Mouse (Mus musculus): Measurements from ENCODE around the gene 1700057G04Rik. TPM values are rescaled to one million over a fixed set of nuclear protein-coding genes. Genes with fewer than 3 reads are reported as not detected.

Gene 1700057G04Rik
- total RNA-seq, 1 experiment, result not detected

DNA sequence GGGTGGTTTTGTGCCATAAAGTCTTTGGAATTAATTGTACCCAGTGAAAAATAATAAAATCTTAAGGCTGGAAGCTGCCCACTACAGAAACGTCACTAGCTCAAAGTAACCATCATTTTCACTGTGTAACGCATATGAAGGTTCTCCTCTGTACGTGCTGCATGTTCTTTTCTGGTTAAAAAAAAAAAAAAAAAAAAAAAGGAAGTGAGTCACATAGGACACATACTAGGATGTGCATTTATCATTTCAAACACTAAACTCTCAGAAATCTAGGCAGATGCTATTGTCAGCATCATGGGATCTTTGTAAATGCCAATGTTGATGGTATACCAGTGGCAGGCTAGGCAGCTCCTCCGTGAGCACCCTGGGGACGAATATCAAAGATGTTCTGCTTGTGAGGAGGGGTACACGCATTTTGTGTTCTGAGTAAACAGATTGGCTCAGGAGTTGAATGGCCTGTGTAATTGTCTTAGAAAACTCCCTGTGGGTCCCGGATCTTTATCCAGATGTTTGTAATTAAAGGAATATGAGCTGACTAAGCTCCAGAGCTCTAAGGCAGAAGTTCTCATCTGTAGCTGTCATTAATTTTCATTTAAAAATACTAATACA, 26.5 kb upstream of the 1700057G04Rik start:
- no peak for DNase-seq (ENCODE audit: low read depth, low spot score)
- no peaks in the 10 kb centered on the region for H3K4me1 ChIP-seq (ENCODE audit: control insufficient read depth in 2 of 2, insufficient read depth in 2 of 2, low read length in 2 of 2, poor library complexity in 1 of 2)

DNA sequence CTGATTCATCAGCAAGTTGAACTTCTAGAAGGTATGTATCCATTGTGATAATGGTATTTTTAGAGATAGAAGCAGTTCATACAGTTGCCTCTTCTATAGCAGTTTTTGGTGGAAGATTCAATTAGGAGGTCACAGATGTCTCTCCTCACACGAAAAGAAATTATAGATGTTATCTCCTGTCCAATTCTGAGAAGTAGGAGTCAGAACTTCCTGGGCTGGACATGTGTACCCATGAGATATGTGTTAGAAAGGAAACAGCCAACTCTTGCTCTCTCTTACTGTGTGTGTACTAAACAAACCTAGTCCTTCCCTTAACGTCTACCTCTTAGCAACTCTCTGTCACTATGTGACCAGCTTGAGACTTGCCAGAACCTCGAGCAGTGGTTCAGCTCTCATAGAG, 19.5 kb upstream of the 1700057G04Rik start:
- Histone ChIP-seq H3K4me1 (ENCODE audit: control insufficient read depth in 2 of 2, insufficient read depth in 2 of 2, low read length in 2 of 2, poor library complexity in 1 of 2) (no peaks in the 10 kb centered on the region), H3K4me3 (ENCODE audit: insufficient read depth in 1 of 2, low read depth in 1 of 2, low read length in 2 of 2, poor library complexity in 1 of 2, severe bottlenecking in 1 of 2) (no peak overlapping the region), H3K36me3 (ENCODE audit: control insufficient read depth, insufficient read depth, low read length, poor library complexity, severe bottlenecking) (no peaks in the 10 kb centered on the region), H3K9me3 (ENCODE audit: control insufficient read depth, insufficient read depth, low read depth, low read length) (no peaks in the 10 kb centered on the region), H3K9ac (ENCODE audit: insufficient read depth, low read depth, low read length, poor library complexity, severe bottlenecking) (no peak overlapping the region), H3K27ac (ENCODE audit: insufficient read depth, low read depth, low read length, poor library complexity, severe bottlenecking) (no peak overlapping the region)
- in situ Hi-C loops (cut with MboI; ENCODE audit: low sequenced_read_pairs in 2 of 2, unreplicated experiment in 2 of 2), result no loop called here
- TF ChIP-seq HCFC1 (IDR thresholded peaks at IDR 0.05; ENCODE audit: borderline replicate concordance, insufficient read depth, low read length), result no peak
- no peak for TF ChIP-seq ZC3H11A (IDR thresholded peaks at IDR 0.05; ENCODE audit: borderline replicate concordance, low read depth, low read length)
- TF ChIP-seq ZNF384 (IDR thresholded peaks at IDR 0.05; ENCODE audit: low read depth, low read length), result no peak
- no peak for TF ChIP-seq MAFK (IDR thresholded peaks at IDR 0.05; ENCODE audit: insufficient read depth, low read depth, low read length)
- no peak for TF ChIP-seq CHD2 (IDR thresholded peaks at IDR 0.05; ENCODE audit: low read depth, low read length)
- DNase-seq (ENCODE audit: low read depth, low spot score), result no peak

More for the DNA sequence above, 26.5 kb upstream of the 1700057G04Rik start:
- H3K9me3 ChIP-seq (ENCODE audit: control insufficient read depth, insufficient read depth, low read depth, low read length), result no peaks in the 10 kb centered on the region
- no peak overlapping the region for H3K4me3 ChIP-seq (ENCODE audit: insufficient read depth in 1 of 2, low read depth in 1 of 2, low read length in 2 of 2, poor library complexity in 1 of 2, severe bottlenecking in 1 of 2)
- no peak overlapping the region for H3K9ac ChIP-seq (ENCODE audit: insufficient read depth, low read depth, low read length, poor library complexity, severe bottlenecking)
- no peak for TF ChIP-seq HCFC1 (IDR thresholded peaks at IDR 0.05; ENCODE audit: borderline replicate concordance, insufficient read depth, low read length)
- no peak for TF ChIP-seq ZC3H11A (IDR thresholded peaks at IDR 0.05; ENCODE audit: borderline replicate concordance, low read depth, low read length)
- no peak for TF ChIP-seq ZNF384 (IDR thresholded peaks at IDR 0.05; ENCODE audit: low read depth, low read length)
- no peak for TF ChIP-seq CHD2 (IDR thresholded peaks at IDR 0.05; ENCODE audit: low read depth, low read length)
- in situ Hi-C loops (cut with MboI; ENCODE audit: low sequenced_read_pairs in 2 of 2, unreplicated experiment in 2 of 2), result no loop called here
- no peak overlapping the region for H3K27ac ChIP-seq (ENCODE audit: insufficient read depth, low read depth, low read length, poor library complexity, severe bottlenecking)
- H3K36me3 ChIP-seq (ENCODE audit: control insufficient read depth, insufficient read depth, low read length, poor library complexity, severe bottlenecking), result no peaks in the 10 kb centered on the region

DNA sequence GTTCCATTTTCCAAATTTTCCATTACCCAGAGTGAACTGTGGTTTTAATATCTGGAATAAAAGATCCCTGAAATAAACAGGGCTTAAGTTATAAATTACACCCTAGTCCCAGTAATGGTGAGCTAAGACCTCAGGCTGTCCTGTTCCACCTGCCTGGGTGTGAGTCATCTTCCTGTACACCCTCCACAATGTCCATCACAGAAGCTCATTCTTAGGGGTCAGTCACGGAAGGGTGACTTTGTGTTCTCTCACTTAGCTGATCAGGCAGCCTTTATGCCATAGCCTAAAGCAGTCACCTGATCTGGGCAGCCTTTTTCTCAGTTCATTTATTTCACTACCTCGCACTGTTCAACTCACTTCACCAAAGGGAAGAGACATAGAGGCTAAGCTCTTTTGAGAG, 17.0 kb upstream of the 1700057G04Rik start:
- DNase-seq (ENCODE audit: low read depth, low spot score), result no peak
- H3K4me3 ChIP-seq (ENCODE audit: insufficient read depth in 1 of 2, low read depth in 1 of 2, low read length in 2 of 2, poor library complexity in 1 of 2, severe bottlenecking in 1 of 2), result no peak overlapping the region
- in situ Hi-C loops (cut with MboI; ENCODE audit: low sequenced_read_pairs in 2 of 2, unreplicated experiment in 2 of 2), result no loop called here
- H3K9ac ChIP-seq (ENCODE audit: insufficient read depth, low read depth, low read length, poor library complexity, severe bottlenecking), result no peak overlapping the region
- no peaks in the 10 kb centered on the region for H3K4me1 ChIP-seq (ENCODE audit: control insufficient read depth in 2 of 2, insufficient read depth in 2 of 2, low read length in 2 of 2, poor library complexity in 1 of 2)
- TF ChIP-seq MAFK (IDR thresholded peaks at IDR 0.05; ENCODE audit: insufficient read depth, low read depth, low read length) (no peak), HCFC1 (IDR thresholded peaks at IDR 0.05; ENCODE audit: borderline replicate concordance, insufficient read depth, low read length) (no peak), ZNF384 (IDR thresholded peaks at IDR 0.05; ENCODE audit: low read depth, low read length) (no peak), ZC3H11A (IDR thresholded peaks at IDR 0.05; ENCODE audit: borderline replicate concordance, low read depth, low read length) (no peak), CHD2 (IDR thresholded peaks at IDR 0.05; ENCODE audit: low read depth, low read length) (no peak)
- no peak overlapping the region for H3K27ac ChIP-seq (ENCODE audit: insufficient read depth, low read depth, low read length, poor library complexity, severe bottlenecking)
- no peaks in the 10 kb centered on the region for H3K9me3 ChIP-seq (ENCODE audit: control insufficient read depth, insufficient read depth, low read depth, low read length)
- no peaks in the 10 kb centered on the region for H3K36me3 ChIP-seq (ENCODE audit: control insufficient read depth, insufficient read depth, low read length, poor library complexity, severe bottlenecking)

DNA sequence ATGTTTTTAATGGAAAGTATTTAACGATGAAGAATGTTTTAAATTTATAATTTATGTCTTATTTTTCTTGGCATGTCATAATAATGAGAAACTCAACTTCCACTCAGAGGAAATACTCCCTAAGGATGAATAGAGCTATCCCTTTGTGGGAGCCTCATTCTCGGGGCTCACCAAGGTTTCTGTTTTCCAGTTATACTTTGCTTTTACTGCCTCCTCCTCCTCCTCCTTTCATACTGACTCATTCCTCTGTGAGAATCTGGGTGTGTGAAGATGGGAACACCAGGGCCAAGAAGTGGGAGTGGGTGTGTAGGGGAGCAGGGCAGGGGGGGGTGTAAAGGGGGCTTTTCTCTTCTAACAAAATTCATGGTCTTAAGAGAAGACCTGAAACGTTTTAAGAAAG, 16.3 kb upstream of the 1700057G04Rik start:
- H3K36me3 ChIP-seq (ENCODE audit: control insufficient read depth, insufficient read depth, low read length, poor library complexity, severe bottlenecking), result no peaks in the 10 kb centered on the region
- H3K4me3 ChIP-seq (ENCODE audit: insufficient read depth in 1 of 2, low read depth in 1 of 2, low read length in 2 of 2, poor library complexity in 1 of 2, severe bottlenecking in 1 of 2), result no peak overlapping the region
- H3K27ac ChIP-seq (ENCODE audit: insufficient read depth, low read depth, low read length, poor library complexity, severe bottlenecking), result no peak overlapping the region
- no peak for DNase-seq (ENCODE audit: low read depth, low spot score)
- in situ Hi-C loops (cut with MboI; ENCODE audit: low sequenced_read_pairs in 2 of 2, unreplicated experiment in 2 of 2), result no loop called here
- no peak for TF ChIP-seq ZNF384 (IDR thresholded peaks at IDR 0.05; ENCODE audit: low read depth, low read length)
- no peak for TF ChIP-seq HCFC1 (IDR thresholded peaks at IDR 0.05; ENCODE audit: borderline replicate concordance, insufficient read depth, low read length)
- no peak for TF ChIP-seq CHD2 (IDR thresholded peaks at IDR 0.05; ENCODE audit: low read depth, low read length)
- TF ChIP-seq ZC3H11A (IDR thresholded peaks at IDR 0.05; ENCODE audit: borderline replicate concordance, low read depth, low read length), result no peak
- TF ChIP-seq MAFK (IDR thresholded peaks at IDR 0.05; ENCODE audit: insufficient read depth, low read depth, low read length), result no peak
- H3K9ac ChIP-seq (ENCODE audit: insufficient read depth, low read depth, low read length, poor library complexity, severe bottlenecking), result no peak overlapping the region
- no peaks in the 10 kb centered on the region for H3K4me1 ChIP-seq (ENCODE audit: control insufficient read depth in 2 of 2, insufficient read depth in 2 of 2, low read length in 2 of 2, poor library complexity in 1 of 2)
- no peaks in the 10 kb centered on the region for H3K9me3 ChIP-seq (ENCODE audit: control insufficient read depth, insufficient read depth, low read depth, low read length)

Measured in ES-E14 (cell line).